Mouse (Mus musculus) splenic B cell, adult 2 months (primary cell): Measurements from ENCODE around the gene Odf3l2.

Experiments used
- DNase-seq: peaks from one replicate; pipeline ENCODE4 v3.0.0-alpha.2; 2011; ENCODE audit warnings: low read depth, low spot score
- H3K27me3 ChIP-seq: 2 replicates; pipeline ENCODE4 v1.6.1; 2012; ENCODE audit warnings: mild to moderate bottlenecking, low read length, moderate library complexity, mixed read lengths; ENCODE audit not compliant: control insufficient read depth, poor library complexity, insufficient read depth, severe bottlenecking
- H3K36me3 ChIP-seq: 2 replicates; pipeline ENCODE4 v1.6.1; 2012; ENCODE audit warnings: mild to moderate bottlenecking, low read length, moderate library complexity, mixed read lengths; ENCODE audit not compliant: control insufficient read depth, poor library complexity, insufficient read depth, severe bottlenecking

Odf3l2 gene

DNA sequence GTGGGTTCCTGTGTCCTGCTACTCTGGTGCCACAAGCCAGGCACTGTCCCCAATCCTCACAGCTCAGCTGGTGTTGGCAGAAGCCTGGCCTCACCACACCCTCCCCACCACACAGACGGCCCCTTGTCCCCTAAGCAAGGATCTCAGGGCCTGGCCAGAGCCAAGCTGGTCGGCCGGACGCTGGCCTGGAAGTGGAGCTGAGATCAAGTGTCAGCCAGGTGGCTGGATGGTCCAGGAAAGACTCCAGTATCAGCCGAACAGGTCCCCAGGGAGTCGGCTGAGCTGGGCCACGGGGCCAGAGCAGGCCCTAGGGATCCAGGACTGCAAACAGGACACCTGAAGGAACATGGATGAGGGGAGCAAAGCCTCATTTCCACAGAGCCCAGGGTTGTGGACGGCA is at the start of gene Odf3l2:
Gene Odf3l2, minus strand, starts transcription at position 28 of the 400 bp plus-strand sequence.
- H3K36me3 ChIP-seq, result no peaks in the 10 kb centered on the region
- H3K27me3 ChIP-seq, result no peaks in the 10 kb centered on the region
- no peak for DNase-seq

DNA sequence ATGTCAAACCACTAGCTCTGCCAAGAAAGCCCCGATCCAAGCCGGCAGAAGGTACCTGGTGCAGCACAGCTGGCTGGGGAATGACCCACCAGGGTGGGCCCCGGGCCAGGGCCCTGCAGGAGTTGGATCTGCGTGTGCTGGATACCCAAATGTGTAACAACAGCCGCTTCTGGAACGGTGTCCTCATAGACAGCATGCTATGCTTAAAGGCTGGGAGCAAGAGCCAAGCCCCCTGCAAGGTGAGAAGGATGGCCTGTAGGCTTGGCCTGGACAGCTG is 48.8 kb upstream of the Odf3l2 start:
- no peak for DNase-seq
- Histone ChIP-seq H3K36me3 (no peaks in the 10 kb centered on the region), H3K27me3 (no peaks in the 10 kb centered on the region)

DNA sequence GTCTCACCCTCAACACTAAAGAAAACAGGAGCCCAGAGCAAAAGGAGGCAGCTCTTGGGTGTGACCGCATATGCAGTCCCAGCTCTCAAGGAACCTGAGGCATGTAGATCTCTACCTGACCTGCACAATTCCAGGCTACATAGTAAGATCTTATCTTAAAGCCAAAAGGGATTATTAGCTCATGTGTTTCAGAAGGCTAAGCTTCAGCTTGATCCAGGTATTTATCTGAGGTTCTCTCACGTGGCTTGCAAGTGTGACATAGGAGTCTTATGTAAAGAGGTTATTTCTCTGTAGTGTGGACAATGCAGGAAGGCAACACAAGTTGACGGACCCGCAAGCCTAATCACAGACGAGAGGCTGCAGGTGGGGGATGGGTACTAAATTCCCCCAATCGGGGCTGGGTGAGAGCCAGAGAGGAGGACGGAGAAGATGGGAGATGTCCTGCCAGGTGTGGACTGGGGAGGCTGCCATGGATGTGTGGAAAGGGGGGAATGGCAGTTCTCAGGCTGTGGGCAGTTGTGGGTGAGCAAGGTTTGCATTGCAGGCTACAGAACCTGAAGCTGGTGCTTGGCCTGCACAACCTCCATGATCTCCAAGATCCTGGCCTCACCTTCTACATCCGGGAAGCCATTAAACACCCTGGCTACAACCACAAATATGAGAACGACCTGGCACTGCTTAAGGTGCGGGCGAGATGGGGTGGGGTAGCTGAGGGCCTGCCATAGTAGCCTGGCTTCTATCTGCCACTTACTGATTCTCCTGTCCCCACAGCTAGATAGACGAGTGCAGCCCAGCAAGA is 48.2 kb upstream of the Odf3l2 start:
- no peak for DNase-seq
- no peaks in the 10 kb centered on the region for H3K27me3 ChIP-seq
- H3K36me3 ChIP-seq, result no peaks in the 10 kb centered on the region

DNA sequence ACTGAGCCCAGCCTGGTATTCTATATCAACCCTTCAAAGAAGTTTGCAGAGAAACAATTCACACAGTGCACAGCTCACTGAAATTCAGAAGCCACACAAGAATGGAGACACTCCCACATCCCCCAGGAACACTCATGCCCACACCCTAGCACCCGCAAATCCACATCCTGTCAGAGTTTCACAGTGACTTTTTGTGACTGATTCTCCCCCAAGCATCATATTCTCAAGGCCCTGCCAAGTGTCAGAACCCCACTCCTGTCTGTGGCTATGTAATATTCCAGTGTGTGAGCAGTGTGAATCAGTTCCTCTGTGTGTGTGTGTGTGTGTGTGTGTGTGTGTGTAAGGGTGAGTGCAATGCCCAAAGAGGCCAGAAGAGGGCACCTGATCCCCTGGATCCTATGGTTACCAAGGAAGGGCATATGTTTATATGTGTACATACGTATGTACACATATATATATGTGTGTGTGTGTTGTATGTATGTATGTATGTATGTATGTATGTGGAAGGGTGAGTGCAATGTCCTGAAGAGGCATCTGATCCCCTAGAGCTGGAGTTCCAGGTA is 46.5 kb upstream of the Odf3l2 start:
- peak; percentile 32 for DNase-seq
- no peaks in the 10 kb centered on the region; the same call in 1 of the 2 replicates for H3K36me3 ChIP-seq
- no peaks in the 10 kb centered on the region for H3K27me3 ChIP-seq

GRCm38 (mm10) chr10:79689178-79689577 is 43.6 kb upstream of the Odf3l2 start:
- no peak for DNase-seq
- H3K36me3 ChIP-seq, result peaks cover 2% of the 10 kb centered on the region
- no peaks in the 10 kb centered on the region for H3K27me3 ChIP-seq

GRCm38 (mm10) chr10:79688720-79689119 is 43.2 kb upstream of the Odf3l2 start, which contains the start of gene Gzmm:
Gene Gzmm (plus strand): TSS chr10:79689020.
- H3K27me3 ChIP-seq, result no peaks in the 10 kb centered on the region
- H3K36me3 ChIP-seq, result peaks cover 2% of the 10 kb centered on the region
- no peak for DNase-seq

DNA sequence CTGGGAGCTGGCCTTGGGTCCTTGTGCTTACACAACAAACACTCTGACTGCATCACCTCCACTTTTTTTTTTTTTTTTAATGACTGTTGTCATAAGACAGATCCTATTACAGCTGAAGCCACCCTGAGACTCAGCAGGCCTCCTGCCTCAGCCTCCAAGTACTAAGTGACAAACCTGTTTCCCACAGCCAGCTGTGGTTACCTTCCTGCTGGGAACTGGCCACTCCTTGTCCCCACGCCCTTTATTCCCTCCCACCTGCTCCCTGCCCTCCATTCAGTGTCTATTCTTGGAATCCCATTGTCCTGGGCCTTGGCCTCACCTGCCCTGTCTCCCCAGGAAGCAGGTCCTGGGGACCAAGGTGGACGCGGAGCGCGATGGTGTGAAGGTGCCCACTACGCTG is 42.0 kb upstream of the Odf3l2 start:
- peaks cover 2% of the 10 kb centered on the region for H3K36me3 ChIP-seq
- no peak for DNase-seq
- no peaks in the 10 kb centered on the region for H3K27me3 ChIP-seq

GRCm38 (mm10) chr10:79686691-79687090 is 41.2 kb upstream of the Odf3l2 start:
- H3K36me3 ChIP-seq, result peaks cover 2% of the 10 kb centered on the region
- H3K27me3 ChIP-seq, result no peaks in the 10 kb centered on the region
- DNase-seq, result no peak

- H3K27me3 ChIP-seq, result no peaks in the 10 kb centered on the region
- peaks cover 2% of the 10 kb centered on the region for H3K36me3 ChIP-seq
- DNase-seq, result no peak
Observed at GRCm38 (mm10) chr10:79686219-79686618, 40.7 kb upstream of the Odf3l2 start.

- Histone ChIP-seq H3K36me3 (peaks cover 2% of the 10 kb centered on the region), H3K27me3 (no peaks in the 10 kb centered on the region)
- DNase-seq, result no peak
Observed at GRCm38 (mm10) chr10:79684770-79685600, 39.4 kb upstream of the Odf3l2 start.

DNA sequence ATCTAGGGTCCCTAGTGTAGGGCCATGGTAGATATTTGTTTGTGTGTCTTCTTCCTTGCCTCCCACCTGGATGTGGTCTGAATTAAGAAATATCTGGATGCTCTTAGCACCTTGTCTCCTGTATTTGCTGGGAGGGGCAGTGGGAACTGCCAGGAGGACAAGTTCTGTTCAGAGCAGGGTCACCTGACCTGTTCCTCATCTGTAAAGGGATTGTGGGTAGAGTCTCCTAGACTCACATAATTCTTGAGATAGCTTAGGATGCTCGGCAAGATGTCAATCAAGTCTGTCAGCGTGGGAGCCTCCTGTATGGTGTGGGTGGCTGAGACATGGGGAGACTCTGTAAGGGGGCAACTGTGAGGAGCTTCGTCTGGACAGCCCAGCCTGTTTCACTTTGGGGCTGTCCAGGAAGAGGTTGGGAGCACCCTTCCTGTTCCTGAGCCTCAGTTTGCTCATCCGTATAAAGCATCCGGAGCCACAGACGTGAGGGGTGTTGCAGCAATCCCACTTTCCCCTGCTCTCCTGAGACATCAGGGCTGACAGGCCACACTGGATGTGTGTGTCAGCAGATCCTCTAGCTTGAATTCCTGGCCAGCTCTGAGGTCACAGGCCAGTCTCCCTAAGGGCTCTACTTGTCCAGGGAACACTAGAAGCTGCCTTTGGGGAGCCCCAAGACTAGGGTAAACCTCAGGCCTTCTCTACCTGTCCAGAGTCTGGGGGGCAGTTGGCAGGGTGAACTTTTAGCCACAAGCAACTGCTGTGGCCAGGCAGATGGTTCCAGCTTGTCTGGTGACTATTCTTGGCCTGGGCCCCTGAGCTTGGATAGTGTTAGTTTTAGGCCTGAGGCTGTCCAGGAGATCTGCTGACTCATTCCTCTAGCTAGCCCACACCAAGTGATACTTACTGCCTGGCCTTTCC is 38.4 kb upstream of the Odf3l2 start:
- Histone ChIP-seq H3K27me3 (no peaks in the 10 kb centered on the region), H3K36me3 (peaks cover 2% of the 10 kb centered on the region)
- no peak for DNase-seq

DNA sequence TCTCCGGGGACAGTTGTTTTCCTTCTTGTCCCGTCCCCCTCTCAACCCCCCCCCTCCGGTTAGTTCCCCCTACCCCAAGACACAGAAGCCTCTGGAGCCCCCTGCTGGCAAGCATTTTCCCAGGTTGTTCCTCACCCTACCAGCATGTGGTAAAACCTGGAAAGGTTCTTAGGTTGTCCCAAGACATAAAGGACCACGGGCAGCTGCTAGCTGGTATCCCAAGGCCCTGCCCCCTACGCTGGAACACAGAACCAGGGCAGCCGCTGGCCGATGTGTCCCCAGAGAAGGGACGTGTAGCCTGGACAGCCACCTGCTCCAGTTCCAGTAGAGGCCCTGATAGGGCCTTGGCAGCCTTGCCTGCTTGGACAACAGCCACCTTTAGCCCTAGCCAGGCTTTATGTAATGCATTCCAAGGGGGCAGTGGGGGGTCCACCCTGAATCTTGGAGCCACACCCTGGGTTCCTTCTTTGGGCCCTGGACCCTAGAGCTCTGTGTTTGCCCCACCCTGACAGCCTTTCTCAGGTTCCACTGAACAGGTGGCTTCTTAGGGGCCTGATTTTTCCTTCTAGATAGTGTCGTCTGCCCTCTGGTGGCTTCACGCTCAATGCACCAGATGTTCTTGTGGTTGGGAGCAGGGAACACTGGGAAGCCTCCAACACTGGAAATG is 37.5 kb upstream of the Odf3l2 start:
- peak; percentile 62 for DNase-seq
- Histone ChIP-seq H3K36me3 (peaks cover 2% of the 10 kb centered on the region), H3K27me3 (no peaks in the 10 kb centered on the region)

DNA sequence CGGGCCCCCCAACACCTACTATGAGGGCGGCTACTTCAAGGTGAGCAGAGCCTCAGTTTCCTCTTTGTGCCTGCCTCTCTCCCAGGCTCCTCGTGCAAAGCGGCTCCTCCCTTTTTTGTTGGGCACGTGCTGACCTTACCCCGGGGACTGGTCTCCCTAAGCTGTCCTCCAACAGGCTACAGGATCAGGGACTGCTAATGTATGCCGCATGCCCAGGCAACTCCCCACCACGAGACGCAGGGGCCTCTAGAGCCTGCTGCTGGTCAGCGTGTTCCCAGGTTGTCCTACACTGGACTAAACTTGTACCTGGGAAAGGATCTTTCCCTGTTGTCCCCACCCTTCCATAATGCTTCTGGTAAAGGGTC is 37.0 kb upstream of the Odf3l2 start:
- Histone ChIP-seq H3K27me3 (no peaks in the 10 kb centered on the region), H3K36me3 (peaks cover 2% of the 10 kb centered on the region)
- DNase-seq, result peak; percentile 37
